Comparison of ENCODE assay signal across 8 mouse cellular contexts in the genomic region with DNA sequence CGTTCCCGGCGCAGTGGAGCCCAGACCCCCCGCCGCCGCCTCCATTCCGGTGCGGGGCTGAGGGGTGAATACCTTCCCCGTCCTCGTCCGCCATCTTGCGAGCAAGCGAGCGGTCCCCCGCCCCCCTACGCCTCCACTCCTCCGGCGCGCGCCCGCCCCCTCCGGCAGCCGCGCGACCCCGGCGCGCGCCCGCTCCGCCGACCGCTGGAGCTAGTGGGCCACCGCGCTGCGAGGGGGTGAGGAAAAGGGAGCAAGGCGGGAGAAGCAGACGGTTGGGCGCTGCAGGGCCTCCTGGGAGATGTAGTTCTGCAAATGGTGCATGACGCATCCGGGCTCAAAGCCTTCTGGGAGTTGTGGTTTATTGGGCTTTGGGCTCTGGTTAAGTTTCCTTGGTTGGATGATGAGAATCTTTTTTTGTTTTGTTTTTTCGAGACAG. TPM values are rescaled to one million over a fixed set of nuclear protein-coding genes. Genes with fewer than 3 reads are reported as not detected.
A peak's percentile ranks its signal among the peaks of the same experiment; 100 is the strongest.
DNase-seq lines count a peak whose midpoint lies in the region; ATAC-seq and TF ChIP-seq lines count a peak whose summit lies in the region.

Gene Snx27 (minus strand): TSS at position 261 of the 436 bp plus-strand sequence.

- dilution Hi-C loops in CH12.LX (cut with MboI; ENCODE audit: extremely low pct_ligation_motif_present, extremely low pct_unique_long_range_greater_than_20kb, low sequenced_read_pairs) = no loop called here

- H3K27ac ChIP-seq in CH12.LX (ENCODE audit: insufficient read depth, low read depth) = peak within 1 kb of the TSS; percentile 40
- peak within 1 kb of the TSS; percentile 89 for H3K27ac ChIP-seq in forebrain, embryonic 12.5 days
- peak within 1 kb of the TSS; percentile 88 for H3K27ac ChIP-seq in liver, postnatal 0 days (ENCODE audit: low read depth)
- H3K27ac ChIP-seq in neural tube, embryonic 14.5 days (ENCODE audit: low read depth, low read length) = peak within 1 kb of the TSS; percentile 90

- H3K4me1 ChIP-seq in CH12.LX (ENCODE audit: control insufficient read depth in 1 of 2, insufficient read depth in 2 of 2) = peaks cover 3 to 17% of the 10 kb centered on the region in 2 experiments; a peak in 3 of 4 replicates
- H3K4me1 ChIP-seq in forebrain, embryonic 12.5 days = peaks cover 27% of the 10 kb centered on the region
- H3K4me1 ChIP-seq in liver, postnatal 0 days (ENCODE audit: insufficient read depth) = peaks cover 15% of the 10 kb centered on the region
- H3K4me1 ChIP-seq in neural tube, embryonic 14.5 days (ENCODE audit: control insufficient read depth, insufficient read depth, low read length) = peaks cover 30% of the 10 kb centered on the region

- no peaks in the 10 kb centered on the region for H3K27me3 ChIP-seq in CH12.LX (replicated peaks)
- H3K27me3 ChIP-seq in forebrain, embryonic 12.5 days = no peaks in the 10 kb centered on the region
- H3K27me3 ChIP-seq in liver, postnatal 0 days (ENCODE audit: insufficient read depth, low read length) = no peaks in the 10 kb centered on the region
- no peaks in the 10 kb centered on the region for H3K27me3 ChIP-seq in neural tube, embryonic 14.5 days (ENCODE audit: control insufficient read depth, insufficient read depth, low read length)

- H3K36me3 ChIP-seq in CH12.LX (replicated peaks in 1 of 2; ENCODE audit: control insufficient read depth in 1 of 2, insufficient read depth in 1 of 2, low read length in 1 of 2) = peaks cover 0 to 8% of the 10 kb centered on the region in 2 experiments
- no peaks in the 10 kb centered on the region for H3K36me3 ChIP-seq in forebrain, embryonic 12.5 days (replicated peaks)
- no peaks in the 10 kb centered on the region for H3K36me3 ChIP-seq in liver, postnatal 0 days (replicated peaks; ENCODE audit: insufficient read depth, low read length)
- H3K36me3 ChIP-seq in neural tube, embryonic 14.5 days (ENCODE audit: control insufficient read depth, insufficient read depth, low read length) = no peaks in the 10 kb centered on the region

- in situ Hi-C loops in CH12.LX (cut with MboI; ENCODE audit: low pct_ligation_motif_present, low pct_unique_long_range_greater_than_20kb, low sequenced_read_pairs) = no loop called here

- peak within 1 kb of the TSS; percentile 80 to 95 (median 90) for H3K4me3 ChIP-seq in CH12.LX (replicated peaks in 1 of 3; ENCODE audit: low read depth in 2 of 3, low read length in 2 of 3, poor library complexity in 1 of 3)
- peak within 1 kb of the TSS; percentile 90 for H3K4me3 ChIP-seq in forebrain, embryonic 12.5 days (replicated peaks)
- H3K4me3 ChIP-seq in liver, postnatal 0 days (ENCODE audit: low read depth, low read length) = peak within 1 kb of the TSS; percentile 93
- peak within 1 kb of the TSS; percentile 79 for H3K4me3 ChIP-seq in neural tube, embryonic 14.5 days (ENCODE audit: low read depth, low read length)

- ATAC-seq in forebrain, embryonic 12.5 days (ENCODE audit: low FRiP score) = peak; percentile 98
- peak; percentile 95 for ATAC-seq in liver, postnatal 0 days
- ATAC-seq in neural tube, embryonic 14.5 days (ENCODE audit: low read depth) = peak; percentile 98

- no peak for TF ChIP-seq CTCF in CH12.LX (conservative IDR thresholded peaks at IDR 0.05 in 1 of 2, IDR thresholded peaks at IDR 0.05 in 1 of 2; ENCODE audit: low read depth in 2 of 2, low read length in 2 of 2)
- TF ChIP-seq CTCF in liver, postnatal 0 days (IDR thresholded peaks at IDR 0.05; ENCODE audit: low read depth) = no peak

- 1% methylated on average over 42 of the region's 42 CpGs for WGBS in forebrain, embryonic 12.5 days
- WGBS in large intestine, adult 2 months = under 1% methylated on average over 42 of the region's 42 CpGs
- 1% methylated on average over 34 of the region's 42 CpGs for WGBS in liver, postnatal 0 days (ENCODE audit: insufficient replicate concordance)
- WGBS in neural tube, embryonic 14.5 days = under 1% methylated on average over 41 of the region's 42 CpGs

- TF ChIP-seq RAD21 in CH12.LX (IDR thresholded peaks at IDR 0.05; ENCODE audit: low read depth, low read length) = no peak

- H3K4me2 ChIP-seq in CH12.LX (ENCODE audit: insufficient read depth, low read depth, poor library complexity, severe bottlenecking) = peak within 1 kb of the TSS; percentile 95
- peak within 1 kb of the TSS; percentile 86 for H3K4me2 ChIP-seq in forebrain, embryonic 12.5 days
- peak within 1 kb of the TSS; percentile 89 for H3K4me2 ChIP-seq in liver, postnatal 0 days (ENCODE audit: low read depth, low read length)
- H3K4me2 ChIP-seq in neural tube, embryonic 14.5 days (ENCODE audit: low read depth, low read length) = peak within 1 kb of the TSS; percentile 88

- no peaks in the 10 kb centered on the region for H3K9me3 ChIP-seq in CH12.LX (replicated peaks; ENCODE audit: low read length)
- no peaks in the 10 kb centered on the region for H3K9me3 ChIP-seq in forebrain, embryonic 12.5 days
- H3K9me3 ChIP-seq in liver, postnatal 0 days (ENCODE audit: low read length) = no peaks in the 10 kb centered on the region
- H3K9me3 ChIP-seq in neural tube, embryonic 14.5 days (ENCODE audit: control insufficient read depth, low read length) = no peaks in the 10 kb centered on the region

- peaks cover 15% of the 10 kb centered on the region for H3K79me2 ChIP-seq in CH12.LX (replicated peaks; ENCODE audit: control insufficient read depth, extremely low read depth, insufficient read depth, poor library complexity, severe bottlenecking)

- TF ChIP-seq POLR2A in CH12.LX (IDR thresholded peaks at IDR 0.05; ENCODE audit: low read depth, low read length) = peak; percentile 59; the same call in 1 of the 2 replicates

- intact Hi-C loops in heart, postnatal 10 days (cut with DNase I) = loop anchor here (5.0 kb wide), 2 partner anchors 125 to 255 kb away; partner anchors contain the start of gene Pogz

- TF ChIP-seq EP300 in CH12.LX (IDR thresholded peaks at IDR 0.05; ENCODE audit: low read length) = no peak
- no peak for TF ChIP-seq EP300 in liver, postnatal 0 days (IDR thresholded peaks at IDR 0.05; ENCODE audit: low read depth)

- peak within 1 kb of the TSS; percentile 68 for H3K9ac ChIP-seq in CH12.LX (ENCODE audit: insufficient read depth, low read depth)
- H3K9ac ChIP-seq in forebrain, embryonic 12.5 days = peak within 1 kb of the TSS; percentile 89
- peak within 1 kb of the TSS; percentile 88 for H3K9ac ChIP-seq in liver, postnatal 0 days (replicated peaks)
- peak within 1 kb of the TSS; percentile 86 for H3K9ac ChIP-seq in neural tube, embryonic 14.5 days (replicated peaks; ENCODE audit: low read depth, low read length)

- DNase-seq in CH12.LX (ENCODE audit: extremely low read depth) = peak; percentile 95
- DNase-seq in c-Kit-positive CD71-positive TER-119-negative erythroid progenitor cells, embryonic 14.5 days (ENCODE audit: low read depth) = peak; percentile 78
- DNase-seq in heart, postnatal 10 days = peak; percentile 94 to 95
- DNase-seq in large intestine, adult 2 months (ENCODE audit: low read depth, low spot score) = peak; percentile 75
- peak; percentile 89 for DNase-seq in liver, postnatal 0 days
- DNase-seq in testis, postnatal 10 days (ENCODE audit: low spot score) = peak; percentile 88

TF ChIP-seq in CH12.LX, 34 proteins besides CTCF, POLR2A, EP300 and RAD21:
- TF ChIP-seq ZC3H11A (IDR thresholded peaks at IDR 0.05; ENCODE audit: low read depth, low read length) (no peak), NRF1 (IDR thresholded peaks at IDR 0.05; ENCODE audit: low read depth, low read length) (peak; percentile 41), POLR2AphosphoS2 (IDR thresholded peaks at IDR 0.05; ENCODE audit: low read depth, low read length) (no peak), E2F4 (IDR thresholded peaks at IDR 0.05; ENCODE audit: insufficient replicate concordance, low read depth, low read length) (peak; percentile 75; the same call in 1 of the 2 replicates), MYC (IDR thresholded peaks at IDR 0.05; ENCODE audit: low read depth, low read length) (0 out of 2 replicates have a peak, but pooled peaks have one; percentile 39), KAT2A (IDR thresholded peaks at IDR 0.05; ENCODE audit: insufficient replicate concordance, low read length) (peak; percentile 98; the same call in 1 of the 2 replicates), TBP (conservative IDR thresholded peaks at IDR 0.05; ENCODE audit: low read depth, low read length) (peak; percentile 71; the same call in 1 of the 2 replicates), MEF2A (IDR thresholded peaks at IDR 0.05; ENCODE audit: borderline replicate concordance, low read depth, low read length) (peak; percentile 23; the same call in 1 of the 2 replicates), UBTF (IDR thresholded peaks at IDR 0.05; ENCODE audit: low read depth, low read length) (0 out of 2 replicates have a peak, but pooled peaks have one; percentile 56), ETS1 (conservative IDR thresholded peaks at IDR 0.05; ENCODE audit: low read depth, low read length) (no peak), HCFC1 (IDR thresholded peaks at IDR 0.05; ENCODE audit: low read depth, low read length) (peak; percentile 95), TCF12 (IDR thresholded peaks at IDR 0.05; ENCODE audit: low read depth, low read length) (peak; percentile 32; the same call in 1 of the 2 replicates), ELF1 (IDR thresholded peaks at IDR 0.05; ENCODE audit: low read depth, low read length) (peak; percentile 84), ZKSCAN1 (IDR thresholded peaks at IDR 0.05; ENCODE audit: borderline replicate concordance, low read depth, low read length) (no peak), JUN (IDR thresholded peaks at IDR 0.05; ENCODE audit: insufficient read depth, low read depth, low read length) (peak; percentile 52; the same call in 1 of the 2 replicates), GABPA (IDR thresholded peaks at IDR 0.05; ENCODE audit: insufficient replicate concordance, low read depth, low read length) (peak; percentile 72; the same call in 1 of the 2 replicates)

RNA-seq across cellular contexts. Expression of gene Snx27, which starts in this region (rescaled TPM):
- total RNA-seq in CH12.LX (2012; rRNA removed) (23.1 and 24.9 TPM in 2 replicates), CH12.LX (2014; rRNA removed) (31.3 and 34.9 TPM in 2 replicates)
- 30.2 and 35.3 TPM in 2 replicates for polyA plus RNA-seq in CH12.LX (2012; ENCODE audit: insufficient read length, low read depth)
- 67.5 and 70.5 TPM in 2 replicates for polyA plus RNA-seq in forebrain, embryonic 12.5 days (2016; fragmentation: Nextera tagmentation; extraction: Ambion mirVana)
- total RNA-seq in heart, postnatal 10 days (2021) = 10 to 100 TPM; 26.8 to 32.7 TPM
- 5.5 and 6.7 TPM in 2 replicates for polyA plus RNA-seq in large intestine, adult 2 months (2012; rRNA removed)
- polyA plus RNA-seq in liver, postnatal 0 days (2015; fragmentation: Nextera tagmentation; extraction: Ambion mirVana) = 9.9 and 10.1 TPM in 2 replicates
- polyA plus RNA-seq in neural tube, embryonic 14.5 days (2014; fragmentation: Nextera tagmentation; extraction: Ambion mirVana) = 71.8 and 75.8 TPM in 2 replicates

Comparison
In these comparisons a context has a peak if more than half of its experiments do, and no peak if none do; other contexts are left out.
1. Peak in every context shown above with its lines: DNase-seq, ATAC-seq, H3K4me3 ChIP-seq and H3K27ac ChIP-seq.
2. H3K27ac ChIP-seq: peak in every context shown above with its lines; median percentile 90 in neural tube, embryonic 14.5 days; 89 in forebrain, embryonic 12.5 days; 88 in liver, postnatal 0 days; 40 in CH12.LX.